Mouse (Mus musculus) bone marrow, adult 2 months (tissue): Measurements from ENCODE around the gene D430041D05Rik.

ENCODE experiments used
- CTCF ChIP-seq: fragments of 200-500 bp; IDR thresholded peaks from 2 replicates; pipeline ENCODE4 v1.5.1; 2011; ENCODE audit warnings: low read length, control low read depth; ENCODE audit not compliant: control insufficient read depth, insufficient read depth
- POLR2A ChIP-seq: fragments of 200-500 bp; IDR thresholded peaks from 2 replicates; pipeline ENCODE4 v1.6.1; 2011; ENCODE audit warnings: low read depth, mild to moderate bottlenecking, control low read depth, low read length, borderline replicate concordance; ENCODE audit not compliant: control insufficient read depth

- TF ChIP-seq CTCF (no peak), POLR2A (no peak)
Measured at GRCm38 (mm10) chr2:104173431-104173830, 237.4 kb downstream of the D430041D05Rik start.
